Mouse (Mus musculus) lung, postnatal 0 days (tissue): ENCODE data around the gene Adk. TPM values are rescaled to one million over a fixed set of nuclear protein-coding genes. Genes with fewer than 3 reads are reported as not detected.
A peak's percentile ranks its signal among the peaks of the same experiment; 100 is the strongest.

ENCODE experiments used
- ATAC-seq: fragments of 200-750 bp; cut with Nextera tagmentation; 2 replicates; pipeline ENCODE4 v1.8.0; 2017; ENCODE audit warnings: moderate library complexity
- DNase-seq: peaks from one replicate; pipeline ENCODE4 v3.0.0-alpha.2; 2016; ENCODE audit warnings: low spot score
- H3K27ac ChIP-seq: fragments of 300-500 bp; sonication (generic); 2 replicates; pipeline ENCODE4 v1.5.1; 2014; ENCODE audit warnings: antibody characterized with exemption, mild to moderate bottlenecking, low read length, mixed read lengths
- H3K27me3 ChIP-seq: fragments of 300-500 bp; sonication (generic); replicated peaks from 2 replicates; pipeline ENCODE4 v1.6.1; 2014; ENCODE audit warnings: low read length, mixed read lengths; ENCODE audit not compliant: insufficient read depth
- H3K36me3 ChIP-seq: fragments of 300-500 bp; sonication (generic); 2 replicates; pipeline ENCODE4 v1.6.1; 2014; ENCODE audit warnings: low read length, mixed read lengths; ENCODE audit not compliant: insufficient read depth
- H3K4me1 ChIP-seq: fragments of 300-500 bp; sonication (generic); 2 replicates; pipeline ENCODE4 v1.6.1; 2014; ENCODE audit warnings: antibody characterized with exemption, low read depth, low read length, mixed read lengths; ENCODE audit not compliant: insufficient read depth
- H3K4me2 ChIP-seq: fragments of 300-500 bp; sonication (generic); replicated peaks from 2 replicates; pipeline ENCODE4 v1.6.1; 2014; ENCODE audit warnings: low read depth, mild to moderate bottlenecking, low read length, moderate library complexity, mixed read lengths
- H3K4me3 ChIP-seq: fragments of 300-500 bp; sonication (generic); 2 replicates; pipeline ENCODE4 v1.5.1; 2014; ENCODE audit warnings: low read depth, low read length
- H3K9ac ChIP-seq: fragments of 300-500 bp; sonication (generic); replicated peaks from 2 replicates; pipeline ENCODE4 v1.6.1; 2014; ENCODE audit warnings: low read depth, mild to moderate bottlenecking
- H3K9me3 ChIP-seq: fragments of 300-500 bp; sonication (generic); 2 replicates; pipeline ENCODE4 v1.6.1; 2016; ENCODE audit warnings: low read length, mixed read lengths
- CTCF ChIP-seq: IDR thresholded peaks from 2 replicates; pipeline ENCODE4 v1.5.1; 2016; ENCODE audit warnings: antibody characterized with exemption, mild to moderate bottlenecking
- EP300 ChIP-seq: IDR thresholded peaks from 2 replicates; pipeline ENCODE4 v1.6.1; 2016; ENCODE audit warnings: antibody characterized with exemption, mild to moderate bottlenecking, control low read depth
- WGBS: fragments of 180-500 bp; shearing (Covaris S2); extraction: QIAGEN DNeasy Blood & Tissue Kit; methylation state at CpG from one replicate; pipeline ENCODE4 v1.1.7; 2014; 5-methylcytosine and 5-hydroxymethylcytosine counted together
- polyA plus RNA-seq: library from polyadenylated mRNA; unstranded; fragments of >200 nt; fragmentation: Nextera tagmentation; extraction: Ambion mirVana; gene quantifications from 2 replicates; pipeline ENCODE4 v1.2.1, GENCODE M21; 2015

Gene Adk
- polyA plus RNA-seq, 1 experiment from 2014 or later = 238 TPM

- Histone ChIP-seq H3K9ac (no peak overlapping the region), H3K36me3 (peaks cover 4% of the 10 kb centered on the region; the same call in 1 of the 2 replicates)
- peak; percentile 53 for ATAC-seq
Observed at GRCm38 (mm10) chr14:21453896-21454295, 401.5 kb downstream of the Adk start.

GRCm38 (mm10) chr14:21455654-21456350 lies 403.4 kb downstream of the Adk start:
- WGBS = 87% methylated on average over 7 of the region's 7 CpGs
- TF ChIP-seq CTCF (no peak), EP300 (no peak)
- Histone ChIP-seq H3K27ac (no peak overlapping the region), H3K9ac (no peak overlapping the region), H3K27me3 (no peaks in the 10 kb centered on the region), H3K36me3 (no peaks in the 10 kb centered on the region), H3K4me1 (no peaks in the 10 kb centered on the region), H3K4me3 (no peak overlapping the region), H3K4me2 (no peak overlapping the region), H3K9me3 (no peaks in the 10 kb centered on the region)
- DNase-seq (no peak), ATAC-seq (no peak)

More at GRCm38 (mm10) chr14:21453896-21454295, 401.5 kb downstream of the Adk start:
- DNase-seq = peak; percentile 32
- Histone ChIP-seq H3K4me3 (no peak overlapping the region), H3K27me3 (no peaks in the 10 kb centered on the region), H3K27ac (no peak overlapping the region), H3K9me3 (no peaks in the 10 kb centered on the region), H3K4me1 (no peaks in the 10 kb centered on the region), H3K4me2 (no peak overlapping the region)
- TF ChIP-seq CTCF (no peak), EP300 (no peak)
- WGBS = 45% methylated on average over 2 of the region's 2 CpGs

GRCm38 (mm10) chr14:21456526-21456925 lies 404.2 kb downstream of the Adk start:
- no peaks in the 10 kb centered on the region for H3K9me3 ChIP-seq
- no peaks in the 10 kb centered on the region for H3K36me3 ChIP-seq
- H3K27ac ChIP-seq = no peak overlapping the region
- ATAC-seq (no peak), DNase-seq (no peak)
- no peak overlapping the region for H3K4me3 ChIP-seq
- H3K4me2 ChIP-seq = no peak overlapping the region
- no peaks in the 10 kb centered on the region for H3K27me3 ChIP-seq
- H3K4me1 ChIP-seq = no peaks in the 10 kb centered on the region
- no peak for TF ChIP-seq CTCF
- TF ChIP-seq EP300 = no peak
- H3K9ac ChIP-seq = no peak overlapping the region

GRCm38 (mm10) chr14:21457876-21458275 lies 405.5 kb downstream of the Adk start:
- TF ChIP-seq CTCF (no peak), EP300 (no peak)
- Histone ChIP-seq H3K4me3 (no peak overlapping the region), H3K36me3 (no peaks in the 10 kb centered on the region), H3K9me3 (no peaks in the 10 kb centered on the region), H3K9ac (no peak overlapping the region), H3K4me1 (no peaks in the 10 kb centered on the region), H3K4me2 (no peak overlapping the region), H3K27me3 (no peaks in the 10 kb centered on the region), H3K27ac (no peak overlapping the region)
- WGBS = 67% methylated on average over 5 of the region's 5 CpGs
- no peak for ATAC-seq
- DNase-seq = no peak

GRCm38 (mm10) chr14:21458696-21459095 lies 406.3 kb downstream of the Adk start:
- DNase-seq (no peak), ATAC-seq (no peak)
- no peak overlapping the region for H3K4me3 ChIP-seq
- H3K27me3 ChIP-seq = no peaks in the 10 kb centered on the region
- H3K36me3 ChIP-seq = no peaks in the 10 kb centered on the region
- no peaks in the 10 kb centered on the region for H3K9me3 ChIP-seq
- 72% methylated on average over 7 of the region's 7 CpGs for WGBS
- no peak overlapping the region for H3K4me2 ChIP-seq
- no peaks in the 10 kb centered on the region for H3K4me1 ChIP-seq
- no peak overlapping the region for H3K27ac ChIP-seq
- H3K9ac ChIP-seq = no peak overlapping the region
- TF ChIP-seq EP300 = no peak
- TF ChIP-seq CTCF = no peak

GRCm38 (mm10) chr14:21459163-21459562 lies 406.8 kb downstream of the Adk start:
- H3K36me3 ChIP-seq = no peaks in the 10 kb centered on the region
- H3K4me3 ChIP-seq = no peak overlapping the region
- H3K4me2 ChIP-seq = no peak overlapping the region
- no peak overlapping the region for H3K27ac ChIP-seq
- H3K9ac ChIP-seq = no peak overlapping the region
- TF ChIP-seq EP300 = no peak
- TF ChIP-seq CTCF = no peak
- H3K27me3 ChIP-seq = no peaks in the 10 kb centered on the region
- no peaks in the 10 kb centered on the region for H3K4me1 ChIP-seq
- H3K9me3 ChIP-seq = no peaks in the 10 kb centered on the region
- no peak for ATAC-seq
- 87% methylated on average over 4 of the region's 4 CpGs for WGBS
- DNase-seq = no peak

- no peak overlapping the region for H3K9ac ChIP-seq
- no peaks in the 10 kb centered on the region for H3K9me3 ChIP-seq
- H3K27me3 ChIP-seq = no peaks in the 10 kb centered on the region
- no peak overlapping the region for H3K4me2 ChIP-seq
- no peaks in the 10 kb centered on the region for H3K4me1 ChIP-seq
- DNase-seq (no peak), ATAC-seq (no peak)
- TF ChIP-seq EP300 = no peak
- TF ChIP-seq CTCF = no peak
- no peaks in the 10 kb centered on the region for H3K36me3 ChIP-seq
- WGBS = 91% methylated on average over 3 of the region's 3 CpGs
- H3K4me3 ChIP-seq = no peak overlapping the region
- no peak overlapping the region for H3K27ac ChIP-seq
Observed at GRCm38 (mm10) chr14:21462398-21462797, 410.0 kb downstream of the Adk start.
